8 mouse cellular contexts compared by ENCODE assay signal in genomic region chr1:151953563-151953962, GRCm38 (mm10).
DNase-seq lines count a peak whose midpoint lies in the region; ATAC-seq and TF ChIP-seq lines count a peak whose summit lies in the region.

No protein-coding gene starts in this region.

- TF ChIP-seq CTCF in intestine, postnatal 0 days (IDR thresholded peaks at IDR 0.05; ENCODE audit: low read depth), result no peak

- no peak overlapping the region for H3K9ac ChIP-seq in limb, embryonic 13.5 days
- H3K9ac ChIP-seq in intestine, postnatal 0 days (ENCODE audit: low read depth, low read length), result no peak overlapping the region
- no peak overlapping the region for H3K9ac ChIP-seq in limb, embryonic 14.5 days (ENCODE audit: low read depth, low read length, severe bottlenecking)
- H3K9ac ChIP-seq in midbrain, embryonic 15.5 days, result no peak overlapping the region

- no peaks in the 10 kb centered on the region for H3K9me3 ChIP-seq in limb, embryonic 13.5 days
- H3K9me3 ChIP-seq in limb, embryonic 10.5 days (replicated peaks), result no peaks in the 10 kb centered on the region
- H3K9me3 ChIP-seq in intestine, postnatal 0 days (ENCODE audit: control insufficient read depth), result no peaks in the 10 kb centered on the region
- H3K9me3 ChIP-seq in limb, embryonic 14.5 days (ENCODE audit: control insufficient read depth, low read length), result no peaks in the 10 kb centered on the region
- H3K9me3 ChIP-seq in midbrain, embryonic 15.5 days, result no peaks in the 10 kb centered on the region

- WGBS in limb, embryonic 13.5 days, result 47% methylated on average over 7 of the region's 7 CpGs
- 64% methylated on average over 7 of the region's 7 CpGs for WGBS in limb, embryonic 10.5 days
- WGBS in intestine, postnatal 0 days, result 28% methylated on average over 7 of the region's 7 CpGs
- 38% methylated on average over 7 of the region's 7 CpGs for WGBS in limb, embryonic 14.5 days
- WGBS in midbrain, embryonic 15.5 days, result 32% methylated on average over 7 of the region's 7 CpGs

- no peak for DNase-seq in limb, embryonic 10.5 days (ENCODE audit: low spot score)
- peak; percentile 81 to 87 for DNase-seq in cerebellum, postnatal 10 days
- DNase-seq in heart, adult 11 months, result peak; percentile 98
- peak; percentile 30 for DNase-seq in limb, embryonic 14.5 days (ENCODE audit: low spot score)
- DNase-seq in T-cell, adult 2 months (ENCODE audit: low spot score), result no peak

- H3K4me1 ChIP-seq in limb, embryonic 13.5 days, result peaks cover 44% of the 10 kb centered on the region
- peaks cover 5% of the 10 kb centered on the region for H3K4me1 ChIP-seq in limb, embryonic 10.5 days
- H3K4me1 ChIP-seq in intestine, postnatal 0 days (replicated peaks; ENCODE audit: control insufficient read depth, insufficient read depth, low read length), result no peaks in the 10 kb centered on the region; the same call in 1 of the 2 replicates
- H3K4me1 ChIP-seq in limb, embryonic 14.5 days (ENCODE audit: control insufficient read depth, insufficient read depth, low read length), result peaks cover 13% of the 10 kb centered on the region
- peaks cover 19% of the 10 kb centered on the region; the same call in 1 of the 2 replicates for H3K4me1 ChIP-seq in midbrain, embryonic 15.5 days

- no peak overlapping the region for H3K4me2 ChIP-seq in limb, embryonic 13.5 days (replicated peaks)
- H3K4me2 ChIP-seq in intestine, postnatal 0 days (replicated peaks; ENCODE audit: low read depth), result no peak overlapping the region
- no peak overlapping the region for H3K4me2 ChIP-seq in limb, embryonic 14.5 days (replicated peaks; ENCODE audit: low read depth, low read length, severe bottlenecking)
- no peak overlapping the region for H3K4me2 ChIP-seq in midbrain, embryonic 15.5 days

- no peak for TF ChIP-seq POLR2A in limb, embryonic 14.5 days (IDR thresholded peaks at IDR 0.05; ENCODE audit: borderline replicate concordance, extremely low read depth, insufficient read depth, insufficient read length)

- no peak overlapping the region; the same call in 1 of the 2 replicates for H3K27ac ChIP-seq in limb, embryonic 13.5 days
- no peak overlapping the region for H3K27ac ChIP-seq in limb, embryonic 10.5 days
- no peak overlapping the region for H3K27ac ChIP-seq in intestine, postnatal 0 days (ENCODE audit: low read depth, low read length)
- no peak overlapping the region for H3K27ac ChIP-seq in limb, embryonic 14.5 days (replicated peaks; ENCODE audit: low read depth, low read length)
- H3K27ac ChIP-seq in midbrain, embryonic 15.5 days, result no peak overlapping the region

- ATAC-seq in limb, embryonic 13.5 days (ENCODE audit: low FRiP score, low read depth), result peak; percentile 57; the same call in 1 of the 2 replicates
- ATAC-seq in intestine, postnatal 0 days, result peak; percentile 49; the same call in 1 of the 2 replicates
- ATAC-seq in limb, embryonic 14.5 days (ENCODE audit: low FRiP score, low read depth), result no peak
- peak; percentile 51; the same call in 1 of the 2 replicates for ATAC-seq in midbrain, embryonic 15.5 days (replicated peaks)

- H3K27me3 ChIP-seq in limb, embryonic 13.5 days, result no peaks in the 10 kb centered on the region
- no peaks in the 10 kb centered on the region for H3K27me3 ChIP-seq in limb, embryonic 10.5 days (ENCODE audit: low read depth, poor library complexity, severe bottlenecking)
- no peaks in the 10 kb centered on the region for H3K27me3 ChIP-seq in intestine, postnatal 0 days (replicated peaks; ENCODE audit: control insufficient read depth, insufficient read depth, low read length)
- no peaks in the 10 kb centered on the region for H3K27me3 ChIP-seq in limb, embryonic 14.5 days (ENCODE audit: control insufficient read depth, insufficient read depth, low read length)
- H3K27me3 ChIP-seq in midbrain, embryonic 15.5 days (replicated peaks), result no peaks in the 10 kb centered on the region

- H3K4me3 ChIP-seq in limb, embryonic 13.5 days, result no peak overlapping the region
- H3K4me3 ChIP-seq in limb, embryonic 10.5 days, result no peak overlapping the region
- H3K4me3 ChIP-seq in intestine, postnatal 0 days (ENCODE audit: low read depth, low read length), result no peak overlapping the region
- no peak overlapping the region for H3K4me3 ChIP-seq in limb, embryonic 14.5 days (replicated peaks; ENCODE audit: low read length)
- H3K4me3 ChIP-seq in midbrain, embryonic 15.5 days, result no peak overlapping the region

- no peaks in the 10 kb centered on the region for H3K36me3 ChIP-seq in limb, embryonic 13.5 days
- H3K36me3 ChIP-seq in limb, embryonic 10.5 days, result no peaks in the 10 kb centered on the region
- no peaks in the 10 kb centered on the region for H3K36me3 ChIP-seq in intestine, postnatal 0 days (ENCODE audit: control insufficient read depth, insufficient read depth)
- H3K36me3 ChIP-seq in limb, embryonic 14.5 days (ENCODE audit: control insufficient read depth, insufficient read depth, low read length), result no peaks in the 10 kb centered on the region
- H3K36me3 ChIP-seq in midbrain, embryonic 15.5 days (replicated peaks), result no peaks in the 10 kb centered on the region

Comparison
In these comparisons a context has a peak if more than half of its experiments do, and no peak if none do; other contexts are left out.
1. DNase-seq: peak in cerebellum, postnatal 10 days (2 of 2), heart, adult 11 months (single experiment) and limb, embryonic 14.5 days (single experiment); none in limb, embryonic 10.5 days (single experiment) and T-cell, adult 2 months (single experiment).